Mouse (Mus musculus): ENCODE data around the gene Lrrc63. TPM values are rescaled to one million over a fixed set of nuclear protein-coding genes. Genes with fewer than 3 reads are reported as not detected.
A peak's percentile ranks its signal among the peaks of the same experiment; 100 is the strongest.

Lrrc63 gene
- 0.14 and 0.19 TPM in 2 replicates for polyA plus RNA-seq (2015; fragmentation: Nextera tagmentation; extraction: Ambion mirVana)

DNA sequence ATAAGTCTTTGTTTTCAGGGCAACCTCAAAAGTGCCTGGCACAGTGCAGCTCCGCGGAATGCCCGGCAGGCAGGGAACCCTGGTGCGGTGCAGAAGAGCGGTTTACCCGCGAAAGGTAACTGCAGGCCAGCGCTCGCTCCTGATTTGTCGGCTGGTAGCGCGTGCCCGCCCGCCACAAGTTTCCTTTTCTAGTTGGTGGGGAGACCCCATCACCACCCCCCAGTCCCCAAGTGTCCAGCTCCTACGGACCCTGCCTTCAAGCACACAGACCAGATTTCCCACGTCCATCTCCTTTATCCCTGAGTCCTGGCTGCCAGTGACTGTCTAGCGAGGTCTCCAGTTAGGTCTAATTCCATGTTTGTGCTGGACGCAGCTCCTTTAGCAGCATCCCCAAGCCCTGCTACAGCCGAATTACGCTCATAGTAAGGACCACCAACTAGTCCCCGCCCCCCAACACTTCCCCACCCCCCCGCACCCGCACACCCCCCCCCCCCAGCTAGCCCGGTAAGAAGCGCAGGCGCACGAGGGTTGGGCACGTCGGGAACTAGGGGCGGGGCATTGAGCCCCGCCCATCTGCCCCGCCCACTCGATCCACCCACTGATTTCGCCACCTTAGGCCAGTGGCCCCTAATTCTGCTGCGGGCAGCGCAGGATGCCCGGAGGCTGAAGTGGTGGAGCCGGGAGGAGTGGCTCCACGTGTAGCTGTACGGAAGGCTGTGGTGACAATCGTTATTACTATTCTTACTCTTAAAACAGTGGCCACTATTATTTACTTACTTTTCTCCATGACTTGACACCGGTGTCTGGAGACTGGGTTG, at the start of gene Lrrc63, which contains the start of gene Lcp1:
Gene Lrrc63, minus strand, starts transcription at position 381 of the 818 bp plus-strand sequence.
Gene Lcp1, plus strand, starts transcription at position 601 of the 818 bp plus-strand sequence.
- Histone ChIP-seq H3K27me3 (ENCODE audit: control insufficient read depth, insufficient read depth, low read depth, low read length) (no peaks in the 10 kb centered on the region), H3K4me3 (ENCODE audit: low read length) (peak within 1 kb of the TSS; percentile 69), H3K4me1 (replicated peaks; ENCODE audit: control insufficient read depth, insufficient read depth, low read length) (peaks cover 12% of the 10 kb centered on the region; the same call in 1 of the 2 replicates), H3K36me3 (ENCODE audit: control insufficient read depth, insufficient read depth, low read length) (no peaks in the 10 kb centered on the region), H3K9ac (ENCODE audit: low read length) (peak within 1 kb of the TSS; percentile 77), H3K27ac (ENCODE audit: low read length) (peak within 1 kb of the TSS; percentile 81), H3K4me2 (ENCODE audit: low read depth, low read length) (peak within 1 kb of the TSS; percentile 84), H3K9me3 (ENCODE audit: control insufficient read depth, low read length) (no peaks in the 10 kb centered on the region)
- under 1% methylated on average over 42 of the region's 42 CpGs for WGBS
- peak; percentile 94 for ATAC-seq (ENCODE audit: low read depth)

DNA sequence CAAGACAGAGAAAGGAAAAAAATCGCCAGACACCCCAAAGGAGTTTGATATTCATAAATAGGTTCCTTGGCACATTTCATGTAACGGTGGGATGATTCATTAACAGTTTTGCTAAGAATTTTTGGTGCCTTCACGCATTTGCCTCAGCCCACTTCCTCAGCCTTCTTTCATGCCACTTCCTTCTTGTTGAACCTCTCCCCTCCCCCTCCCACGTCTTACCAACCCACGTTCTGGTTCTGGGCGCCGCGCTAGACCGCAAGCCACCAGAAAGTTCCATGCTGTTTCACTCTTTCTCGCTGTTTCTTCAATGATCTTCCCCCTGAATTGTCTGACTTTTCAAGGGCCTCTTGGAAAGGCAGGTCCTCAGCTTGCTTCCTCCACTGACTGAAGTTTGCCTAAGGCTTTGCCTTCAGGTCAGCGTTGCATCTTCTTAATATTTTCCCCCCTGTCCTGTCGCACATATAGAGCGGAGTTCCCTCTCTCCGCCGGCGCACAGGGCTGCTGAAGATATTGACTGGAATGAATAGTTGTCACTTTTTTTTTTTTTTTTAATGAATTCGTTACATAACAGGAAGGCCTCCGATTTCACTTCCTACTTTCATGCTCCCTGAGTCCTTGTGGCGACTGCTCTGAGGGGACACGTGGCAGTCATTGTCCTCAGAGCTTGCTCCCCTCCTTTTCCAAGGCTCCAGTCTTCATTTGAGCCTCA, 48.7 kb upstream of the Lrrc63 start:
- Histone ChIP-seq H3K36me3 (ENCODE audit: control insufficient read depth, insufficient read depth, low read length) (no peaks in the 10 kb centered on the region), H3K4me3 (ENCODE audit: low read length) (no peak overlapping the region; the same call in 1 of the 2 replicates), H3K9me3 (ENCODE audit: control insufficient read depth, low read length) (no peaks in the 10 kb centered on the region), H3K4me2 (ENCODE audit: low read depth, low read length) (no peak overlapping the region), H3K4me1 (replicated peaks; ENCODE audit: control insufficient read depth, insufficient read depth, low read length) (peaks cover 15% of the 10 kb centered on the region), H3K27ac (ENCODE audit: low read length) (peak overlapping the region; percentile 77), H3K27me3 (ENCODE audit: control insufficient read depth, insufficient read depth, low read depth, low read length) (no peaks in the 10 kb centered on the region), H3K9ac (ENCODE audit: low read length) (no peak overlapping the region)
- no peak for ATAC-seq (ENCODE audit: low read depth)
- WGBS, result 73% methylated on average over 20 of the region's 20 CpGs

DNA sequence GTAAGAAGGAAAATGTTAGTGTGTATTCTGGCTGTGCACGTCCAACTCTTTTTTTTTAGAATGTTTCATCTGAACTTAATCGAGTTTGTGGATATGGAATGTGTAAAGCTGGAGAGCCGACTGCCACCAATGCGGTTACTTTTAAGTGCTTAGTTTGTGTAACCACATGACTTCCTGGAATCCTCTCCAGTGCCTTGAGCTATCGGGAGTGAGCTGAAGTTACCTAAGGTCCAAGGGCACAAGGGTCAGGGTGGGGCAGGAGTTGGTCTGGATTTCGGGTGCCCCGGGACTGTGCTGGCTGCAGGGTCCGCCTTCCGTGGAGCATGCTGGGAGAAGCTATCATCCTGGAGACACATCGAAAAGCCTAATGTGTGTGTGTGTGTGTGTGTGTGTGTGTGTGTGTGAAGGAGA, 48.1 kb upstream of the Lrrc63 start:
- WGBS, result 42% methylated on average over 10 of the region's 10 CpGs
- Histone ChIP-seq H3K27me3 (ENCODE audit: control insufficient read depth, insufficient read depth, low read depth, low read length) (no peaks in the 10 kb centered on the region), H3K4me1 (replicated peaks; ENCODE audit: control insufficient read depth, insufficient read depth, low read length) (peaks cover 15% of the 10 kb centered on the region), H3K9me3 (ENCODE audit: control insufficient read depth, low read length) (no peaks in the 10 kb centered on the region), H3K27ac (ENCODE audit: low read length) (peak overlapping the region; percentile 77), H3K9ac (ENCODE audit: low read length) (no peak overlapping the region), H3K4me3 (ENCODE audit: low read length) (peak overlapping the region; percentile 22), H3K36me3 (ENCODE audit: control insufficient read depth, insufficient read depth, low read length) (no peaks in the 10 kb centered on the region), H3K4me2 (ENCODE audit: low read depth, low read length) (peak overlapping the region; percentile 41)
- ATAC-seq (ENCODE audit: low read depth), result peak; percentile 84

DNA sequence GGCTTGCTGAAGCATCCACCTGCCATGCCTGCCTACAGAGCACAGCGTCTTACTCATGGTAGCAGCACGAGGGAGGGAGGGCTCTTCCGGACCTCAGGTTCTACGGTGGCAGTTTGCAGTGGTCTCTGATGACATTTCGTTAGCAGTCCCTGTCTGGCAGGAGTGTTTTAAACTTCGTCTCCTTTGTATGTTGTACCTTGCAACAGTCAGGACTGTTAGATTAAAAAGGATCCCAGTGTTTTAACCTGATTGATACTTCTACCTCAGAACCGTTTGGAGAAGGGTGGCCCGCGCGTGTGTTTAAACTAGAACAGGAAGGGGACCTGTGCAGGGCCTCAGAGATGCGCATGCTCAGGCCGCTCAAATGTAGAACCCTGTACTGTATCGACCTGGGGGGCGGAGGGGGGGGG, 47.7 kb upstream of the Lrrc63 start:
- H3K4me3 ChIP-seq (ENCODE audit: low read length), result peak overlapping the region; percentile 22
- peak overlapping the region; percentile 77 for H3K27ac ChIP-seq (ENCODE audit: low read length)
- no peak overlapping the region for H3K9ac ChIP-seq (ENCODE audit: low read length)
- peaks cover 17% of the 10 kb centered on the region for H3K4me1 ChIP-seq (replicated peaks; ENCODE audit: control insufficient read depth, insufficient read depth, low read length)
- H3K4me2 ChIP-seq (ENCODE audit: low read depth, low read length), result peak overlapping the region; percentile 41
- no peaks in the 10 kb centered on the region for H3K9me3 ChIP-seq (ENCODE audit: control insufficient read depth, low read length)
- 42% methylated on average over 14 of the region's 14 CpGs for WGBS
- ATAC-seq (ENCODE audit: low read depth), result peak; percentile 60
- H3K36me3 ChIP-seq (ENCODE audit: control insufficient read depth, insufficient read depth, low read length), result no peaks in the 10 kb centered on the region
- H3K27me3 ChIP-seq (ENCODE audit: control insufficient read depth, insufficient read depth, low read depth, low read length), result no peaks in the 10 kb centered on the region

DNA sequence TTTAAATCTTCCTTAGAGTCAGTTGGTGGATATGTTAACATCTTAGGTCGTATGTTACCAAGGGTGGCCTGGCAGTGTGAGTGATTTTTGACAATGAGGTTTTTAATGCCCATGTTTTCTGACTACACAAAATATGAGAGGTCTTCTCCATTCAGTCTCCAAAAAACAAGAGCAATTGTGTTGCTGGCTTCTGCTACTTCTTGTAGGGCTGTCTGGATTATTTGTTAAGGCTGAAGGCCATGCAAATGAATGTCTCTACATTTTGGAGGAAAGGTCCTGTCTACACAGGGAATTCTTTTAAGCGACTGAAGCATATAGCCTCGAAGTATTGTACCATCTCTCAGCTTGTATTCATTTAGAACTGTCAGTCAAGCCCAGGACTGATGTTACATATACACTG, 46.7 kb upstream of the Lrrc63 start:
- no peaks in the 10 kb centered on the region for H3K27me3 ChIP-seq (ENCODE audit: control insufficient read depth, insufficient read depth, low read depth, low read length)
- H3K27ac ChIP-seq (ENCODE audit: low read length), result no peak overlapping the region
- H3K9me3 ChIP-seq (ENCODE audit: control insufficient read depth, low read length), result no peaks in the 10 kb centered on the region
- no peak overlapping the region for H3K4me3 ChIP-seq (ENCODE audit: low read length)
- H3K36me3 ChIP-seq (ENCODE audit: control insufficient read depth, insufficient read depth, low read length), result no peaks in the 10 kb centered on the region
- no peak overlapping the region for H3K9ac ChIP-seq (ENCODE audit: low read length)
- ATAC-seq (ENCODE audit: low read depth), result no peak
- WGBS, result 82% methylated on average over 3 of the region's 3 CpGs
- peaks cover 17% of the 10 kb centered on the region for H3K4me1 ChIP-seq (replicated peaks; ENCODE audit: control insufficient read depth, insufficient read depth, low read length)
- no peak overlapping the region for H3K4me2 ChIP-seq (ENCODE audit: low read depth, low read length)

DNA sequence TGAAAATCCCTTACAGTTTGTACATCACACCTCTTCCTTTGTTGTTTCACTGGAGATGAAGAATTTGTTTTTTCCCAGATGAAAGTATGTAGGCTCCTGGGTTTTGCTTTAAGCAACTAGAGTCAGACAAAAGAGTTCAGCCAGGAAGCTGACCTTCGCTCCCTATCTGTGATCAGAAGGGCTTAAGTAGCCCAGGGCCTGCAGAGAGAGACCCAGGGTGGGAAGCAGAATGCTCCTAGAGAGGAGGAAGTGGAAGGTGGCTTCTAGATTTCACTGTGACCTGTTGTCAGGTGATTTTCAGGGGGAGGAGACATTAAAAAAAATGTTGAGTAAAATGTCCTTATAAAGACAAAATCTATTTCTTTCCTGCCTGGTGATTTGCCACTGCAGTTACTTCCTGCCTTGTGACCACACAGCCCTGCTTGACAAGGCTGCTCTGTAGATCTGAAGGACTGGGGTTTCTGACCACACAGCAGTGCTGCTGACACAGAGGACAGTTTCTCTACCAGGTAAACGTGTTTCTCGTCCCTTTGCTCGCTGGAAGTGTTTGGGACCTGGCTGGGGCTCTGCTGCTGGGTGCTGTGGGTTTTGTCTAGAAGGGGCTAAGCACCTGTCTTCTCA, 45.9 kb upstream of the Lrrc63 start:
- H3K9ac ChIP-seq (ENCODE audit: low read length), result peak overlapping the region; percentile 4
- peak overlapping the region; percentile 71 for H3K27ac ChIP-seq (ENCODE audit: low read length)
- no peak for ATAC-seq (ENCODE audit: low read depth)
- 35% methylated on average over 4 of the region's 4 CpGs for WGBS
- H3K4me2 ChIP-seq (ENCODE audit: low read depth, low read length), result no peak overlapping the region
- H3K9me3 ChIP-seq (ENCODE audit: control insufficient read depth, low read length), result no peaks in the 10 kb centered on the region
- H3K27me3 ChIP-seq (ENCODE audit: control insufficient read depth, insufficient read depth, low read depth, low read length), result no peaks in the 10 kb centered on the region
- H3K36me3 ChIP-seq (ENCODE audit: control insufficient read depth, insufficient read depth, low read length), result no peaks in the 10 kb centered on the region
- no peak overlapping the region for H3K4me3 ChIP-seq (ENCODE audit: low read length)
- peaks cover 17% of the 10 kb centered on the region for H3K4me1 ChIP-seq (replicated peaks; ENCODE audit: control insufficient read depth, insufficient read depth, low read length)

DNA sequence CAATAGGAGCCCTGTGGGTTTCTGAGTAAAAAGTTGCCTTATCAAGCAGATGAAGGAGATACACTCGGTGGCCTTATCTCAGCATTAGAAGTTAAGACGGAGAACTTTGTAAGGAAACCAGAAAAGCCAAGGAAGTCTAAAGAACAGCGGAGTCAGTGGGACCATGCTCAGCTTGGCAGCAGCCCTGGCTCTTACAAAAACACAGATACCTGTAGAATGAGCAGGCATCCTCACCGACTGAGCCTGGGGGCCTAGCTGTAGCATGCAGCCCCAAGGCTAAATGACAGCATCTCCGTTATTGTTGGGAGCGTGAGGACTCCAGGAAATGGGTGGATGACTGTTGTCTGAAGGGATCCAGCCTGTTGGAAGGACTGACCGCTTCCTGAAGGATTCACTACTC, 45.1 kb upstream of the Lrrc63 start:
- no peak for ATAC-seq (ENCODE audit: low read depth)
- Histone ChIP-seq H3K9me3 (ENCODE audit: control insufficient read depth, low read length) (no peaks in the 10 kb centered on the region), H3K4me1 (replicated peaks; ENCODE audit: control insufficient read depth, insufficient read depth, low read length) (peaks cover 17% of the 10 kb centered on the region), H3K36me3 (ENCODE audit: control insufficient read depth, insufficient read depth, low read length) (no peaks in the 10 kb centered on the region), H3K27ac (ENCODE audit: low read length) (peak overlapping the region; percentile 17; the same call in 1 of the 2 replicates), H3K9ac (ENCODE audit: low read length) (no peak overlapping the region), H3K4me2 (ENCODE audit: low read depth, low read length) (no peak overlapping the region), H3K27me3 (ENCODE audit: control insufficient read depth, insufficient read depth, low read depth, low read length) (no peaks in the 10 kb centered on the region), H3K4me3 (ENCODE audit: low read length) (no peak overlapping the region)
- 60% methylated on average over 7 of the region's 7 CpGs for WGBS

DNA sequence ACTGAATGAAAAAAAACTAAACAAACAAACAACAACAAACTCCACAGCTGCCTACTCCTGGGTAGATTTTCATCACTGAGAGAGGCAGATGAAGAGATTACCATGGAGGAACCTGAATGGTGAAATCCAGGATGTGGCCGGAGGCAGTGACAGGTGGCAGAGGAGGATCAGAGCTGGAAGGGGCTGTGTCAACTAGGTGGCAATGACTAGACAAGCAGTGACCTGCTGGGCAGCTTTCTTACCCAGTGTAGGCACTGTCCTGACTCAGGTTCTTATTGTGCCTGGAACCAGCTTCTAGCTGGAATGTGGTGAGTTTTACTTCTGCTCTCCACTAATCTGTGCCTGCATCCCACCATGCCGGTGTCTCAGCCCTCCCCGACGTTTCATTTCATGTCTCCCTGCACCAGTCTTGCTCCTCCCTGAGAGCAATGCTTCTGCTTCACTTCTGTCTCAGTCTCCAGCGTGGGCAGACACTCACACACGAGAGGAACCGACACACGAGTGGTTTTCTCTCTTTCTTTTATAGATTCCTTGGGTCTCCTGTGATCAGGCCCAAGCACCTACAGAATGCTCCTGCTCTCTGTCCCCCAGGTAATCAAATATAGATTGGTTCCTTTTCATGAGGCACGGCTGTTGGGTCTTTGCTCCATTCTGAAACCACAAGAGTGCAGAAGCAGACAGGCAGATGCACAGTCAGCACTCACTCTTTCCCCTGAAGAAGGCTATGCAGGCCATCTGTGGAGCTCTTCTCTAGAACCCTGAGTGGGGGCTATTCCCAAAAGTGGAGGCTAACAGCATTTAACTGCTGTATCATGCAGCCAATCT, 44.3 kb upstream of the Lrrc63 start:
- no peaks in the 10 kb centered on the region for H3K36me3 ChIP-seq (ENCODE audit: control insufficient read depth, insufficient read depth, low read length)

More for the DNA sequence above, 44.3 kb upstream of the Lrrc63 start:
- no peak overlapping the region for H3K9ac ChIP-seq (ENCODE audit: low read length)
- H3K4me1 ChIP-seq (replicated peaks; ENCODE audit: control insufficient read depth, insufficient read depth, low read length), result peaks cover 17% of the 10 kb centered on the region
- ATAC-seq (ENCODE audit: low read depth), result no peak
- no peaks in the 10 kb centered on the region for H3K27me3 ChIP-seq (ENCODE audit: control insufficient read depth, insufficient read depth, low read depth, low read length)
- no peak overlapping the region for H3K4me2 ChIP-seq (ENCODE audit: low read depth, low read length)
- no peaks in the 10 kb centered on the region for H3K9me3 ChIP-seq (ENCODE audit: control insufficient read depth, low read length)
- 81% methylated on average over 9 of the region's 9 CpGs for WGBS
- no peak overlapping the region for H3K4me3 ChIP-seq (ENCODE audit: low read length)
- H3K27ac ChIP-seq (ENCODE audit: low read length), result no peak overlapping the region
